Mouse (Mus musculus): ENCODE results near the gene Sacm1l. TPM values are rescaled to one million over a fixed set of nuclear protein-coding genes. Genes with fewer than 3 reads are reported as not detected.

The Sacm1l gene
- 25.0 and 26.2 TPM in 2 replicates for polyA plus RNA-seq (2012; rRNA removed)

- TF ChIP-seq CTCF (IDR thresholded peaks at IDR 0.05; ENCODE audit: borderline replicate concordance, extremely low read depth, insufficient read depth, insufficient read length) (no peak), POLR2A (IDR thresholded peaks at IDR 0.05; ENCODE audit: borderline replicate concordance, extremely low read depth, insufficient read depth, insufficient read length, poor library complexity, severe bottlenecking) (peak; percentile 82)
- peak; percentile 100 for DNase-seq (ENCODE audit: low read depth)
Observed at GRCm38 (mm10) chr9:123529392-123530157, at the start of gene Sacm1l. TSS of gene Sacm1l (plus strand) at chr9:123529759.

GRCm38 (mm10) chr9:123479876-123480252 is 49.7 kb upstream of the Sacm1l start:
- DNase-seq (ENCODE audit: low read depth), result no peak
- TF ChIP-seq POLR2A (IDR thresholded peaks at IDR 0.05; ENCODE audit: borderline replicate concordance, extremely low read depth, insufficient read depth, insufficient read length, poor library complexity, severe bottlenecking) (no peak), CTCF (IDR thresholded peaks at IDR 0.05; ENCODE audit: borderline replicate concordance, extremely low read depth, insufficient read depth, insufficient read length) (no peak)

GRCm38 (mm10) chr9:123480253-123480921 is 49.2 kb upstream of the Sacm1l start:
- no peak for DNase-seq (ENCODE audit: low read depth)
- TF ChIP-seq POLR2A (IDR thresholded peaks at IDR 0.05; ENCODE audit: borderline replicate concordance, extremely low read depth, insufficient read depth, insufficient read length, poor library complexity, severe bottlenecking), result no peak
- no peak for TF ChIP-seq CTCF (IDR thresholded peaks at IDR 0.05; ENCODE audit: borderline replicate concordance, extremely low read depth, insufficient read depth, insufficient read length)

- TF ChIP-seq POLR2A (IDR thresholded peaks at IDR 0.05; ENCODE audit: borderline replicate concordance, extremely low read depth, insufficient read depth, insufficient read length, poor library complexity, severe bottlenecking) (no peak), CTCF (IDR thresholded peaks at IDR 0.05; ENCODE audit: borderline replicate concordance, extremely low read depth, insufficient read depth, insufficient read length) (no peak)
- DNase-seq (ENCODE audit: low read depth), result no peak
Observed at GRCm38 (mm10) chr9:123481136-123481535, 48.4 kb upstream of the Sacm1l start.

GRCm38 (mm10) chr9:123483598-123483997 is 46.0 kb upstream of the Sacm1l start:
- TF ChIP-seq POLR2A (IDR thresholded peaks at IDR 0.05; ENCODE audit: borderline replicate concordance, extremely low read depth, insufficient read depth, insufficient read length, poor library complexity, severe bottlenecking), result no peak
- TF ChIP-seq CTCF (IDR thresholded peaks at IDR 0.05; ENCODE audit: borderline replicate concordance, extremely low read depth, insufficient read depth, insufficient read length), result no peak
- DNase-seq (ENCODE audit: low read depth), result no peak

- DNase-seq (ENCODE audit: low read depth), result no peak
- TF ChIP-seq POLR2A (IDR thresholded peaks at IDR 0.05; ENCODE audit: borderline replicate concordance, extremely low read depth, insufficient read depth, insufficient read length, poor library complexity, severe bottlenecking) (no peak), CTCF (IDR thresholded peaks at IDR 0.05; ENCODE audit: borderline replicate concordance, extremely low read depth, insufficient read depth, insufficient read length) (no peak)
Observed at GRCm38 (mm10) chr9:123484830-123485229, 44.7 kb upstream of the Sacm1l start.

GRCm38 (mm10) chr9:123485561-123485960 is 44.0 kb upstream of the Sacm1l start:
- DNase-seq (ENCODE audit: low read depth), result no peak
- no peak for TF ChIP-seq POLR2A (IDR thresholded peaks at IDR 0.05; ENCODE audit: borderline replicate concordance, extremely low read depth, insufficient read depth, insufficient read length, poor library complexity, severe bottlenecking)
- TF ChIP-seq CTCF (IDR thresholded peaks at IDR 0.05; ENCODE audit: borderline replicate concordance, extremely low read depth, insufficient read depth, insufficient read length), result no peak

- TF ChIP-seq POLR2A (IDR thresholded peaks at IDR 0.05; ENCODE audit: borderline replicate concordance, extremely low read depth, insufficient read depth, insufficient read length, poor library complexity, severe bottlenecking), result no peak
- no peak for TF ChIP-seq CTCF (IDR thresholded peaks at IDR 0.05; ENCODE audit: borderline replicate concordance, extremely low read depth, insufficient read depth, insufficient read length)
- no peak for DNase-seq (ENCODE audit: low read depth)
Observed at GRCm38 (mm10) chr9:123486635-123487034, 42.9 kb upstream of the Sacm1l start.

GRCm38 (mm10) chr9:123489073-123489472 is 40.5 kb upstream of the Sacm1l start:
- TF ChIP-seq CTCF (IDR thresholded peaks at IDR 0.05; ENCODE audit: borderline replicate concordance, extremely low read depth, insufficient read depth, insufficient read length), result no peak
- TF ChIP-seq POLR2A (IDR thresholded peaks at IDR 0.05; ENCODE audit: borderline replicate concordance, extremely low read depth, insufficient read depth, insufficient read length, poor library complexity, severe bottlenecking), result no peak

GRCm38 (mm10) chr9:123489727-123490343 is 39.7 kb upstream of the Sacm1l start:
- no peak for DNase-seq (ENCODE audit: low read depth)
- no peak for TF ChIP-seq POLR2A (IDR thresholded peaks at IDR 0.05; ENCODE audit: borderline replicate concordance, extremely low read depth, insufficient read depth, insufficient read length, poor library complexity, severe bottlenecking)
- TF ChIP-seq CTCF (IDR thresholded peaks at IDR 0.05; ENCODE audit: borderline replicate concordance, extremely low read depth, insufficient read depth, insufficient read length), result no peak

More at GRCm38 (mm10) chr9:123489073-123489472, 40.5 kb upstream of the Sacm1l start:
- no peak for DNase-seq (ENCODE audit: low read depth)

GRCm38 (mm10) chr9:123490930-123491329 is 38.6 kb upstream of the Sacm1l start:
- no peak for DNase-seq (ENCODE audit: low read depth)
- TF ChIP-seq POLR2A (IDR thresholded peaks at IDR 0.05; ENCODE audit: borderline replicate concordance, extremely low read depth, insufficient read depth, insufficient read length, poor library complexity, severe bottlenecking) (no peak), CTCF (IDR thresholded peaks at IDR 0.05; ENCODE audit: borderline replicate concordance, extremely low read depth, insufficient read depth, insufficient read length) (no peak)
